Mouse (Mus musculus): Measurements from ENCODE around the gene Parp12. TPM values are rescaled to one million over a fixed set of nuclear protein-coding genes. Genes with fewer than 3 reads are reported as not detected.

Gene Parp12
- polyA plus RNA-seq, 1 experiment = 10.7 TPM

GRCm38 (mm10) chr6:39063541-39063940 lies 54.6 kb downstream of the Parp12 start:
- TF ChIP-seq POLR2A (IDR thresholded peaks at IDR 0.05; ENCODE audit: insufficient read depth, low read length) (no peak), EP300 (IDR thresholded peaks at IDR 0.05; ENCODE audit: insufficient read depth, low read depth, low read length) (no peak), CTCF (IDR thresholded peaks at IDR 0.05; ENCODE audit: low read depth, low read length) (no peak)
- Histone ChIP-seq H3K4me1 (ENCODE audit: control insufficient read depth, insufficient read depth, low read length) (no peaks in the 10 kb centered on the region), H3K9me3 (replicated peaks; ENCODE audit: control insufficient read depth, insufficient read depth, low read length, poor library complexity, severe bottlenecking) (no peaks in the 10 kb centered on the region), H3K4me3 (ENCODE audit: low read depth, low read length) (no peak overlapping the region), H3K9ac (ENCODE audit: low read depth, poor library complexity, severe bottlenecking) (no peak overlapping the region), H3K27ac (ENCODE audit: insufficient read depth, low read length) (no peak overlapping the region), H3K27me3 (ENCODE audit: control insufficient read depth, insufficient read depth, low read length, poor library complexity, severe bottlenecking) (no peaks in the 10 kb centered on the region), H3K36me3 (ENCODE audit: control insufficient read depth, insufficient read depth, low read length, poor library complexity, severe bottlenecking) (no peaks in the 10 kb centered on the region)

- H3K27me3 ChIP-seq (ENCODE audit: control insufficient read depth, insufficient read depth, low read length, poor library complexity, severe bottlenecking) = no peaks in the 10 kb centered on the region
- no peaks in the 10 kb centered on the region for H3K4me1 ChIP-seq (ENCODE audit: control insufficient read depth, insufficient read depth, low read length)
- no peak overlapping the region for H3K4me3 ChIP-seq (ENCODE audit: low read depth, low read length)
- H3K36me3 ChIP-seq (ENCODE audit: control insufficient read depth, insufficient read depth, low read length, poor library complexity, severe bottlenecking) = no peaks in the 10 kb centered on the region
- TF ChIP-seq EP300 (IDR thresholded peaks at IDR 0.05; ENCODE audit: insufficient read depth, low read depth, low read length) = no peak
- TF ChIP-seq POLR2A (IDR thresholded peaks at IDR 0.05; ENCODE audit: insufficient read depth, low read length) = no peak
- TF ChIP-seq CTCF (IDR thresholded peaks at IDR 0.05; ENCODE audit: low read depth, low read length) = no peak
- H3K9ac ChIP-seq (ENCODE audit: low read depth, poor library complexity, severe bottlenecking) = no peak overlapping the region
- H3K9me3 ChIP-seq (replicated peaks; ENCODE audit: control insufficient read depth, insufficient read depth, low read length, poor library complexity, severe bottlenecking) = no peaks in the 10 kb centered on the region
- H3K27ac ChIP-seq (ENCODE audit: insufficient read depth, low read length) = no peak overlapping the region
Observed at GRCm38 (mm10) chr6:39061180-39061579, 57.0 kb downstream of the Parp12 start.

GRCm38 (mm10) chr6:39059547-39060497 lies 58.3 kb downstream of the Parp12 start:
- Histone ChIP-seq H3K4me3 (ENCODE audit: low read depth, low read length) (no peak overlapping the region), H3K9ac (ENCODE audit: low read depth, poor library complexity, severe bottlenecking) (no peak overlapping the region), H3K36me3 (ENCODE audit: control insufficient read depth, insufficient read depth, low read length, poor library complexity, severe bottlenecking) (no peaks in the 10 kb centered on the region), H3K27ac (ENCODE audit: insufficient read depth, low read length) (no peak overlapping the region), H3K4me1 (ENCODE audit: control insufficient read depth, insufficient read depth, low read length) (no peaks in the 10 kb centered on the region), H3K9me3 (replicated peaks; ENCODE audit: control insufficient read depth, insufficient read depth, low read length, poor library complexity, severe bottlenecking) (no peaks in the 10 kb centered on the region), H3K27me3 (ENCODE audit: control insufficient read depth, insufficient read depth, low read length, poor library complexity, severe bottlenecking) (no peaks in the 10 kb centered on the region)
- no peak for TF ChIP-seq CTCF (IDR thresholded peaks at IDR 0.05; ENCODE audit: low read depth, low read length)
- no peak for TF ChIP-seq POLR2A (IDR thresholded peaks at IDR 0.05; ENCODE audit: insufficient read depth, low read length)

DNA sequence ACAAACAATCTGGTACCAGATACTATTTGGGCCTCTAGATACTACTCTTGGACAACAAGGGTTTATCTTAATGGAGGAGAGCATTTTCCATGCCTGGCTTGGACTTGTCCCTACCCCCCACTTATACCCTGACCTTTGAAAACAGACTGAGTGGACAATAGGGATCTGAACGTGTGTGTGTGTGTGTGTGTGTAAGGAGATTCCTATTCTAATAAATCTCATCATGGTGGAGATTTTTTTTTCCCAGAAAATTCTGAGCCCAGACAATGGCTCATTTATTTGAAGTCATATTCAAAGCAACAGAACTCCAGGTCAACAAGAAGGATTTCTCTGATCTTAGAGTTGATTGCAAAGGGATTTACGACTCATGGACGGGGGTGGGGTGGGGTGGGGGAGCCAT lies 59.2 kb downstream of the Parp12 start:
- TF ChIP-seq CTCF (IDR thresholded peaks at IDR 0.05; ENCODE audit: low read depth, low read length) = no peak
- no peak for TF ChIP-seq POLR2A (IDR thresholded peaks at IDR 0.05; ENCODE audit: insufficient read depth, low read length)
- TF ChIP-seq EP300 (IDR thresholded peaks at IDR 0.05; ENCODE audit: insufficient read depth, low read depth, low read length) = no peak
- H3K27ac ChIP-seq (ENCODE audit: insufficient read depth, low read length) = no peak overlapping the region
- H3K9ac ChIP-seq (ENCODE audit: low read depth, poor library complexity, severe bottlenecking) = no peak overlapping the region
- no peaks in the 10 kb centered on the region for H3K36me3 ChIP-seq (ENCODE audit: control insufficient read depth, insufficient read depth, low read length, poor library complexity, severe bottlenecking)
- no peaks in the 10 kb centered on the region for H3K4me1 ChIP-seq (ENCODE audit: control insufficient read depth, insufficient read depth, low read length)
- no peaks in the 10 kb centered on the region for H3K27me3 ChIP-seq (ENCODE audit: control insufficient read depth, insufficient read depth, low read length, poor library complexity, severe bottlenecking)
- no peaks in the 10 kb centered on the region for H3K9me3 ChIP-seq (replicated peaks; ENCODE audit: control insufficient read depth, insufficient read depth, low read length, poor library complexity, severe bottlenecking)
- no peak overlapping the region for H3K4me3 ChIP-seq (ENCODE audit: low read depth, low read length)

DNA sequence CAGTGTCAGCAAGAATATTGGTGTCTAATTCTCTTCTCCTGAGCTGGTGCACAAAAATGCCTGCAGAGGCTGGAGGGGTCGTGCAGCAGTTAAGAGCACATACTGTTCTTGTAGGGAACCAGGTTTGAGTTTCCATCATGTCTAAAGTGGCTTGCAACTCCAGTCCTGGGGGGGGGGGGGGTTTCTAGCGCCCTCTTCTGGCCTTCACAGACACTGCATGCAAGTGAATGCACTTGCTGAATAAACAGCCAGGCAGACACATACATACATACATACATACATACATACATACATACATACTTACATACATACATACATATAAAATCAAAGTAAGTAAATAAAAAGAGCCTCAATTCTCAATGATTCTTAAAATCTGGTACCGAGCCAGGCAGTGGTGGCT lies 59.8 kb downstream of the Parp12 start:
- H3K36me3 ChIP-seq (ENCODE audit: control insufficient read depth, insufficient read depth, low read length, poor library complexity, severe bottlenecking) = no peaks in the 10 kb centered on the region
- peak; percentile 42 for TF ChIP-seq CTCF (IDR thresholded peaks at IDR 0.05; ENCODE audit: low read depth, low read length)
- TF ChIP-seq POLR2A (IDR thresholded peaks at IDR 0.05; ENCODE audit: insufficient read depth, low read length) = no peak

GRCm38 (mm10) chr6:39057161-39057560 lies 61.0 kb downstream of the Parp12 start:
- Histone ChIP-seq H3K9me3 (replicated peaks; ENCODE audit: control insufficient read depth, insufficient read depth, low read length, poor library complexity, severe bottlenecking) (no peaks in the 10 kb centered on the region), H3K4me1 (ENCODE audit: control insufficient read depth, insufficient read depth, low read length) (no peaks in the 10 kb centered on the region), H3K36me3 (ENCODE audit: control insufficient read depth, insufficient read depth, low read length, poor library complexity, severe bottlenecking) (no peaks in the 10 kb centered on the region), H3K27me3 (ENCODE audit: control insufficient read depth, insufficient read depth, low read length, poor library complexity, severe bottlenecking) (no peaks in the 10 kb centered on the region), H3K27ac (ENCODE audit: insufficient read depth, low read length) (no peak overlapping the region), H3K9ac (ENCODE audit: low read depth, poor library complexity, severe bottlenecking) (no peak overlapping the region), H3K4me3 (ENCODE audit: low read depth, low read length) (no peak overlapping the region)
- TF ChIP-seq POLR2A (IDR thresholded peaks at IDR 0.05; ENCODE audit: insufficient read depth, low read length) (no peak), CTCF (IDR thresholded peaks at IDR 0.05; ENCODE audit: low read depth, low read length) (no peak), EP300 (IDR thresholded peaks at IDR 0.05; ENCODE audit: insufficient read depth, low read depth, low read length) (no peak)

More for the DNA sequence above, 59.8 kb downstream of the Parp12 start:
- no peak overlapping the region for H3K9ac ChIP-seq (ENCODE audit: low read depth, poor library complexity, severe bottlenecking)
- H3K4me1 ChIP-seq (ENCODE audit: control insufficient read depth, insufficient read depth, low read length) = no peaks in the 10 kb centered on the region
- no peak overlapping the region for H3K27ac ChIP-seq (ENCODE audit: insufficient read depth, low read length)
- no peak overlapping the region for H3K4me3 ChIP-seq (ENCODE audit: low read depth, low read length)
- H3K9me3 ChIP-seq (replicated peaks; ENCODE audit: control insufficient read depth, insufficient read depth, low read length, poor library complexity, severe bottlenecking) = no peaks in the 10 kb centered on the region
- H3K27me3 ChIP-seq (ENCODE audit: control insufficient read depth, insufficient read depth, low read length, poor library complexity, severe bottlenecking) = no peaks in the 10 kb centered on the region

Measured in ES-Bruce4 (cell line).